Mouse (Mus musculus): Measurements from ENCODE around the gene Celsr1. TPM values are rescaled to one million over a fixed set of nuclear protein-coding genes. Genes with fewer than 3 reads are reported as not detected.

The Celsr1 gene
- polyA plus RNA-seq (2021; fragmentation: Nextera tagmentation): 0.53 and 0.58 TPM in 2 replicates
- long read RNA-seq, experiment 1: 0 reads
- long read RNA-seq, experiment 2, partial matches to known transcripts: 0 of 5 reads
- long read RNA-seq, experiment 2, other reads (novel, unspliced or antisense): 5 of 5 reads

GRCm38 (mm10) chr15:86033191-86033841 is at the start of gene Celsr1:
Celsr1 (minus strand) TSS chr15:86033777.

GRCm38 (mm10) chr15:86057413-86057812 is 23.8 kb upstream of the Celsr1 start, which contains the start of gene Gramd4:
Gramd4 (plus strand) TSS chr15:86057695.

GRCm38 (mm10) chr15:85878848-85879497 is 154.6 kb downstream of the Celsr1 start, which contains the start of gene Trmu:
Trmu (plus strand) TSS chr15:85879312.

GRCm38 (mm10) chr15:85859490-85860031 is 174.0 kb downstream of the Celsr1 start, which contains the start of gene Gtse1:
Gtse1 (plus strand) TSS chr15:85859745.

Other genes starting within 250 kb of the Celsr1 start
- 37.3 and 38.8 TPM in 2 replicates for gene Cdpf1, start 222.1 kb downstream of the Celsr1 start, polyA plus RNA-seq (2021; fragmentation: Nextera tagmentation)
- 0.21 and 0.38 TPM in 2 replicates for gene Pkdrej, start 212.0 kb downstream of the Celsr1 start, polyA plus RNA-seq (2021; fragmentation: Nextera tagmentation)
- gene Ttc38, start 201.5 kb downstream of the Celsr1 start, polyA plus RNA-seq (2021; fragmentation: Nextera tagmentation): 2.2 and 3.6 TPM in 2 replicates
- gene Gtse1, start 174.0 kb downstream of the Celsr1 start, polyA plus RNA-seq (2021; fragmentation: Nextera tagmentation): 0.18 and 0.38 TPM in 2 replicates
- gene Trmu, start 154.5 kb downstream of the Celsr1 start, polyA plus RNA-seq (2021; fragmentation: Nextera tagmentation): 17.1 and 17.2 TPM in 2 replicates
- 3.2 and 6.9 TPM in 2 replicates for gene Gramd4, start 23.9 kb upstream of the Celsr1 start, polyA plus RNA-seq (2021; fragmentation: Nextera tagmentation)
- gene Cerk, start 152.4 kb upstream of the Celsr1 start, polyA plus RNA-seq (2021; fragmentation: Nextera tagmentation): 10.4 and 19.0 TPM in 2 replicates
- gene Tbc1d22a, start 180.7 kb upstream of the Celsr1 start, polyA plus RNA-seq (2021; fragmentation: Nextera tagmentation): 18.8 and 20.6 TPM in 2 replicates